Comparison of ENCODE assay signal across 21 mouse cellular contexts in the genomic region with DNA sequence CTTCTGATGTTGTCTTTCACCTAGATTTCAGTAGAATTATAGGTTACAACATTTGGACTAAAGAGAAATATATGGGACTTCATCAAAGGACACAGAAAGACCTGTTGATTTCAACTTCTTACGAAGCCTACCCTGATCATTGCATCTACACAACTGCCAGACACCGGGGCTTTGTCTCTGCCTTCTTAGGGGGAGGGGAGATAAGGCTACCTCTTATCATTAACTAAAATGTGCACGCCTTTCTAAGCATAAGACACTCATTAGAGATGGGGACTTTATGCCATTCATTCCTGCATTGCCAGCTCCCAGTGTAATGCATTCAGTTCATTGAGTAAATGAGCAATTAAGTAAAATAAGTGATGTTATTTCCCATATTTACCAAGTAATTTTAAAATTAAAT.
"Had no signal": no experiment of that assay in that cellular context is flagged by ENCODE, and none has a peak within 500 bp of the region (broad histone marks: within the 10 kb centered on the region; RNA-seq: fewer than 3 reads in every experiment).

No protein-coding gene starts in this region.

- H3K4me3 ChIP-seq: lung, embryonic 15.5 days; midbrain, embryonic 13.5 days; midbrain, embryonic 15.5 days; myocyte; neural tube, embryonic 13.5 days; neural tube, embryonic 15.5 days; stomach, embryonic 15.5 days had no signal

- DNase-seq: lung, adult 2 months; lung, postnatal 14 days; lung, postnatal 36 days; retina, postnatal 1 day; right cerebral cortex, adult 18-20 months; right cerebral cortex, postnatal 25 days; right cerebral cortex, postnatal 4 days; spleen, adult 18-20 months; thymus, adult 2 months; thymus, postnatal 25 days; thymus, postnatal 4 days had no signal

- H3K27me3 ChIP-seq: lung, embryonic 15.5 days; midbrain, embryonic 13.5 days; midbrain, embryonic 15.5 days; neural tube, embryonic 13.5 days; neural tube, embryonic 15.5 days; stomach, embryonic 15.5 days had no signal

- H3K9ac ChIP-seq: lung, embryonic 15.5 days; midbrain, embryonic 13.5 days; midbrain, embryonic 15.5 days; neural tube, embryonic 13.5 days; neural tube, embryonic 15.5 days; stomach, embryonic 15.5 days had no signal

- ATAC-seq: midbrain, embryonic 13.5 days; midbrain, embryonic 15.5 days had no signal

- H3K4me1 ChIP-seq: lung, embryonic 15.5 days; midbrain, embryonic 13.5 days; midbrain, embryonic 15.5 days; neural tube, embryonic 13.5 days; neural tube, embryonic 15.5 days; stomach, embryonic 15.5 days had no signal

- H3K9me3 ChIP-seq: lung, embryonic 15.5 days; midbrain, embryonic 13.5 days; midbrain, embryonic 15.5 days; neural tube, embryonic 13.5 days; neural tube, embryonic 15.5 days; stomach, embryonic 15.5 days had no signal

- H3K27ac ChIP-seq: lung, embryonic 15.5 days; macrophage; midbrain, embryonic 13.5 days; midbrain, embryonic 15.5 days; neural tube, embryonic 13.5 days; neural tube, embryonic 15.5 days; stomach, embryonic 15.5 days; stomach, postnatal 0 days had no signal

- H3K36me3 ChIP-seq: lung, embryonic 15.5 days; midbrain, embryonic 13.5 days; midbrain, embryonic 15.5 days; neural tube, embryonic 13.5 days; neural tube, embryonic 15.5 days; stomach, embryonic 15.5 days had no signal

- H3K4me2 ChIP-seq: lung, embryonic 15.5 days; midbrain, embryonic 11.5 days; midbrain, embryonic 13.5 days; midbrain, embryonic 15.5 days; neural tube, embryonic 13.5 days; neural tube, embryonic 15.5 days; stomach, embryonic 15.5 days had no signal
